Mouse (Mus musculus) adrenal gland, adult 18-20 months (tissue): Measurements from ENCODE around the gene Ltb4r2. TPM values are rescaled to one million over a fixed set of nuclear protein-coding genes. Genes with fewer than 3 reads are reported as not detected.
A peak's percentile ranks its signal among the peaks of the same experiment; 100 is the strongest.

ENCODE experiments used
- DNase-seq, 2 experiments: peaks; one replicate each; pipeline ENCODE4 v3.0.0; 2021 to 2022; ENCODE audit warnings: low spot score in 2 of 2
- long read RNA-seq, 2 experiments: library from polyadenylated mRNA; stranded (forward); transcript quantifications; one replicate each; pipeline ENCODE4 v2.0.0; 2021
- total RNA-seq, 2 experiments: library from RNA; stranded (reverse); gene quantifications; 1 replicate in 1 of 2; 2 replicates in 1 of 2; pipeline ENCODE4 v1.2.3; 2021

Ltb4r2 gene
- total RNA-seq = not detected
- long read RNA-seq, experiment 1 = 0 reads
- long read RNA-seq, experiment 2 = 0 reads

GRCm38 (mm10) chr14:55761163-55761562 lies at the start of gene Ltb4r2:
Gene Ltb4r2, plus strand, starts transcription at chr14:55761428.
- DNase-seq = no peak

GRCm38 (mm10) chr14:55711786-55712185 lies 49.4 kb upstream of the Ltb4r2 start:
- DNase-seq = no peak

GRCm38 (mm10) chr14:55713007-55713728 lies 48.1 kb upstream of the Ltb4r2 start:
- no peak for DNase-seq

- DNase-seq = no peak
Observed at GRCm38 (mm10) chr14:55713729-55714122, 47.5 kb upstream of the Ltb4r2 start, which contains the start of gene Tgm1. Gene Tgm1, minus strand, starts transcription at chr14:55713926.

GRCm38 (mm10) chr14:55714893-55715292 lies 46.3 kb upstream of the Ltb4r2 start:
- no peak for DNase-seq

GRCm38 (mm10) chr14:55716271-55716670 lies 45.0 kb upstream of the Ltb4r2 start:
- no peak for DNase-seq

- DNase-seq = no peak
Observed at GRCm38 (mm10) chr14:55716884-55717283, 44.3 kb upstream of the Ltb4r2 start.

- DNase-seq = no peak
Observed at GRCm38 (mm10) chr14:55719737-55720136, 41.5 kb upstream of the Ltb4r2 start.

- DNase-seq = no peak
Observed at GRCm38 (mm10) chr14:55720666-55721065, 40.6 kb upstream of the Ltb4r2 start.

- DNase-seq = no peak
Observed at GRCm38 (mm10) chr14:55721076-55721475, 40.2 kb upstream of the Ltb4r2 start.

- DNase-seq = peak; percentile 87 to 92
Observed at GRCm38 (mm10) chr14:55721700-55722437, 39.4 kb upstream of the Ltb4r2 start, which contains the start of gene Rabggta. Gene Rabggta, minus strand, starts transcription at chr14:55722263.

GRCm38 (mm10) chr14:55722438-55722945 lies 38.7 kb upstream of the Ltb4r2 start:
- DNase-seq = no peak

- no peak for DNase-seq
Observed at GRCm38 (mm10) chr14:55723433-55723832, 37.8 kb upstream of the Ltb4r2 start.

GRCm38 (mm10) chr14:55724411-55724871 lies 36.8 kb upstream of the Ltb4r2 start:
- DNase-seq = peak in 1 of 2 experiments; percentile 40

GRCm38 (mm10) chr14:55726261-55726660 lies 35.0 kb upstream of the Ltb4r2 start:
- no peak for DNase-seq

- DNase-seq = no peak
Observed at GRCm38 (mm10) chr14:55727889-55728685, 33.1 kb upstream of the Ltb4r2 start.

- DNase-seq = no peak
Observed at GRCm38 (mm10) chr14:55730116-55730515, 31.1 kb upstream of the Ltb4r2 start.

- DNase-seq = no peak
Observed at GRCm38 (mm10) chr14:55730531-55731032, 30.6 kb upstream of the Ltb4r2 start.

GRCm38 (mm10) chr14:55733889-55734288 lies 27.3 kb upstream of the Ltb4r2 start:
- no peak for DNase-seq

- DNase-seq = no peak
Observed at GRCm38 (mm10) chr14:55734869-55735268, 26.4 kb upstream of the Ltb4r2 start.

GRCm38 (mm10) chr14:55735334-55735733 lies 25.9 kb upstream of the Ltb4r2 start:
- DNase-seq = no peak
